Mouse (Mus musculus) neutrophil, adult 5-6 weeks (primary cell): Measurements from ENCODE around the gene Enox1. TPM values are rescaled to one million over a fixed set of nuclear protein-coding genes. Genes with fewer than 3 reads are reported as not detected.

Experiments used
- ATAC-seq: fragments of 151-379, 151-347 bp; 2 replicates; pipeline ENCODE4 v1.8.0; 2017; ENCODE audit warnings: mild to moderate bottlenecking, moderate TSS enrichment; ENCODE audit not compliant: insufficient number of reproducible peaks, poor library complexity, low FRiP score, severe bottlenecking; ENCODE audit errors: extremely low read depth
- total RNA-seq: library from RNA; stranded (forward); fragments of 200-1000 nt; gene quantifications from 2 replicates; pipeline ENCODE4 v1.2.3, GENCODE M21; 2017

Gene Enox1
- total RNA-seq, 1 experiment from 2014 or later, result not detected

DNA sequence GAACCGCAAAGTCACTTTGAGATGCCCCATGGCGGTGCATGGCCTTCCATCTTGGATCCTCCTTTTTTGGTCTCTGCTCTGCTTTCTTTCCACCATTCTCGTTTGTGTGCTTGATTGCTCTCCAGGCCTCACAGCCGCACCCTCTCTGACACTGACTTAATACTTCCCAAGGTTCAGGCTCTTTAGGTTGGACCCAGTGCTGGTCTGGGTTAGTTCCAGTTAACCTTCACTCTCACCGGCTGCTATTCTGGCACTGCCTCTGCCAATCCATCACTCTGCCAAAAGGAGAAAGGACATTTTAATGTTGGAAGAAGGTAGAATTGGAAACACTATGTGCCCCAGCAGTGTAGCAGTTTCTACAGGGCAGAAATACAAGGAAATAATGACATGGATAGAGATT is 103.1 kb downstream of the Enox1 start:
- no peak for ATAC-seq

DNA sequence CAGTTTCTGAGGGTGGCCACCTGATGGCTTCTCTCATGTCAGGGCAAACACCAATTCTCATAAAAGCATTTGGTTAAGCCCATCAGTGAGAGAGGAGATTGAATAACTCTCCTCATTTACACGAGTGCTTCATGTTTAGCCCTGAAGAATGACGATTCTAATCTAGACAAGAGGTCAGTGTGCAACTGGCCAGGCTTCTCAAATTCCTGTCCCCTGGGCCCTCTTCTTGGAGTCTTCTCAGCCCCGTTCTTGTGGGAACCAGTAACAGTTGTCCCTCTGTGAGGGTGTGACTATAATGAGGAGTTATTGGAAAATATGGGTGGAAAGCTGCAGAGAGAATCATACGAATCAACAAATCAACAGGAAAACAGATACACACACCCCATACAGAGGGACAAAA is 103.5 kb downstream of the Enox1 start:
- ATAC-seq, result no peak

DNA sequence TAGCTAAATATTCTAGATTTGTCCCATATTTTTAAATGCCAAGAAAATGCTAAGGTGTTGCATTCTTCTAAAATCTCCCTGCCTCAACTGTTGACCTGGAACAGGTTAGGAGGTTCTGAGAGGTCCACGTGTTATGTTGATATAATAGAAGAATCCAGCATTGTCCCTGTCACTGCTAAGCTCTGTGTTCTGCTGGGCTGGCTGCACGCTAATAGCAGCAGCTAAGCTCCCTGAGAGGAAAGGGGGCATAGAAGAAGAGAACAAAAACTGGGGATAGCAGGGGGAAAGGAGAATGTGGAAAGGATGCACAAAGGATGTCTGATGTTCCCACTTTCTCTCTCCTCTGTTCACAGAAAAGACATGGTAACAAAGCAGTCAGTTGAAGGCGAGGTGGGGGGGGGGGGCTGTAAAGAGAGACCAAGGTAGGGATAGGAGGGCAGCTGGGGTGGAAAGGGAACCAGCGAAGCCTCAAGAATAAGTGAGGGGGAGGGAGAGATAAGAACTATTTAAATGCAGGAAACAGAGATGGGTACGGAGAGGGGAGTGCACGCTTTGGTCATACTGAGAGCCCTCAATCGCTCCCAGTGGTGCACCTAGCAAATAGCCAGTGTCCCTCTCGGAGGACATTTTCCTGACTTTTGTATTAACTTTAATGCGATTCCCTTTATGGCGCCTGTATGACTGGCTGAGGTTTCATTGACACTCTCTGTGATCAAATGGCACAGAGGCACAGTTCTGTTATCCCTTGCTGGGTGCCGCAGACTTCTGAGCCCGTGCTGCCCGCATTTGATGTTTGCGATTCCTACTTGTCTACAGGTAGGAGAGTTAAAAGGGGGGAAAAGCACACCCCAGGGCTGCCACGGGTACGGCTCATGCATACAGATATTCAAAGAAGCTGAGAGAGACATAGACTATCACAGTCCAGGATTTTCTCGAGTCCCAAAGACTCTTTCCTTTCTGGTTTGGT is 110.5 kb downstream of the Enox1 start:
- no peak for ATAC-seq

DNA sequence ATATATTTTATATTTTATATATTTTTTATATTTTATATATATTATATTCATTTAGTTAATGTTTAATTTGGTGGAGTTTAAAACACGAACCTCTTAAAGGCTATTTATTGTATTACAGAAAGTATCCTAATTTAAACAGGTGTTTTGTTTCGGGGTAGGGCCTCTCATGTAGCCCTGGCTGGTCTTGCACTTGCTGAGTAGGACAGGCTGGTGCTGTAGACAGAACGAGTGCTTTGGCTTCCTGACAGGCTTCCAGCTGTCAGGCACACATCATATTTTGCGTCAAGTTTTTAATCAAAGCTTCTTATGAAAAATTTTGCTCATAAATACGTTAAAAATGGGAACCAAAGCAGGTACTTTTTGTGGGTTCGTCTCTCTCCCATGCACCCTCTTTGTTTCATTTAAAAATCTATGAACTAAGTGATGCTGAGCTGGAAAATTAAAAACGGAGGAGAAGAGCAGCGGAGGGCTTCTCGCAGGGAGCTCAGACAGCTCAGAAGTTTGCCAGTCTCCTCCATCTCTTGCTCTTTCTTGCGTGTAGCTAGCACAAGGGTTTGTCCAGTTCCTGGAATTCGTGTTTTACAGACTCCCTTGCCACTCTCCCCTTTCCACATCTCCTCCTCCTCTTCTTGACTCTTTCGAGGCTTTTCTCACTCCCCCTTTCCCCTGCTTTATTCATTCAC is 115.8 kb downstream of the Enox1 start:
- ATAC-seq, result no peak

DNA sequence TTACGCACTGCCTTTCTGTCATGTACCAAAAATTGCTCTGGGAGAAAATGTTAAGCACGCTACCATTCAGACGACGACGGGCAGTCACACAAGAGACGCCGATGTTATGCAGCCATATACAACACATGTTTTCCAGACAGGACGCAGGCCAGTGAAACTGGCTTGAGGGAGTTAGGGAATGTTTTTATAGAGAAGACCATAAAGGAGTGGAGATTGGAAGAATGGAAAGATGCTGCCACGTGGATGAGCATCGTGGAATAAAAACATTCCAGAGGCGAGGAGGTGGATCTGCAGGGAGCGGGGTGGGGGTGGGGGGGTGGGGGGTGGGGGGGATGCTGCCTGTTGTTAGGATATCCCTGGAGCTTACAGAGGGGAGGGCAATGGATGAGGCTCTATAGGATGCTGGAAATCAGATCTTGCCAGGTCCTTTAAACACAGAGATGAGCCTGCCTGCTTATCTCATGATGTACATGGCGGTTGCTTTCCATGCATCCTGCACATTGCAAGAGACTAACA is 116.4 kb downstream of the Enox1 start:
- ATAC-seq, result no peak

DNA sequence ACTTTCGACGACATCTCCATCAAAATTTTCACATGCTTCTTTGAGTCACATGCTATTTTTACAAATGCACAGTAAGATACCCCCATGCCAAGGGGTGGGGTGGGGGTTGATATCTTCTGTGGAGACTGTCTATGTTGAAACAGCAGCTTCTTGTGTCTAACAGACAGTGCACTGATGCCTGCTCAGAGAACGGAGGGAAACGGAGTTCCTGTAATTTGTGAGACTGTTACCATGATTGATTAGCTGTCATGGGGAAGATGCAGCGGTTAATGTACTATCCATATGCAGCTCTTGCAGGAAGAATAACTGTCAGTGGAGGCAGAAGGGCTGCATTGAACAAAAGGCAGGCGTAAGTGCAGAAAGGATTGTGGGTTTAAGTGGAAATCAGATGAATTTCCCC is 117.2 kb downstream of the Enox1 start:
- ATAC-seq, result no peak

DNA sequence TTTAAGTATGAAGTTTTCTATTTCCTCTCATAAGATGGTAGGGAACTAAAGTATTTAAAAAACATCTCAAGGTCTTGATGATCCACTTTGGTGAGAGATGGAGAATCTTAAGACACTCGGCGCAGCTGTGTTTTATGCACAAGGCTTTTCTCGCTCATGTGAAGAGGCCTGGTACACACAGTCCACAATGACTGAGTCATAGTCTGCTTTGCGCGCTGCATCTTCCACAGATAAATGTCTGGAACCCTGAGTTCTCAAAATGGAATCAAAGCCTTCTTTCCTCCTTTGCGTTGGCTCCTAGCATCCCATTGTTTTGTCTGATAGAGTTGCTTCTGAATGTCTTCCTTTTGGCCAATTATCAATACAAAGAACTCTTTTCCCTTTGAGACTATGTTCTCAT is 119.0 kb downstream of the Enox1 start:
- no peak for ATAC-seq

DNA sequence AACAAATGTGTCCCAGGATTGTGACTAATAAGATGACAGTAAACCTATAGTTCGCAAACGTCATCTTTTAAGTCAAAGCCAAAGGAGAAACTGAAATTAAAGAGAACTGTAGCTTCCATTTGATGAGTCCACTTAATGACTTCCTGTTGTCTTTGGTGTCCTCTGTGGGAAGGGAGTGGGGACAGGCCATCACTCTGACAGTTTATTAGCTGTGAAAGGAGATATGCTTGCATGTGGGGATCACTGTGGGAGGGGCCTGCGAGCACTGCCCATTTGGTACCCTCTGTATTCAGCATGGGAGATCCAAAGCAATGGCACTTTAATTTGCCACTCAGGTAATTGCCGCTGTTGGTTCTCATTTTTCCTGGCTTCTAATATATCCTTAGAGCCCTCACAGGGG is 122.6 kb downstream of the Enox1 start:
- no peak for ATAC-seq

DNA sequence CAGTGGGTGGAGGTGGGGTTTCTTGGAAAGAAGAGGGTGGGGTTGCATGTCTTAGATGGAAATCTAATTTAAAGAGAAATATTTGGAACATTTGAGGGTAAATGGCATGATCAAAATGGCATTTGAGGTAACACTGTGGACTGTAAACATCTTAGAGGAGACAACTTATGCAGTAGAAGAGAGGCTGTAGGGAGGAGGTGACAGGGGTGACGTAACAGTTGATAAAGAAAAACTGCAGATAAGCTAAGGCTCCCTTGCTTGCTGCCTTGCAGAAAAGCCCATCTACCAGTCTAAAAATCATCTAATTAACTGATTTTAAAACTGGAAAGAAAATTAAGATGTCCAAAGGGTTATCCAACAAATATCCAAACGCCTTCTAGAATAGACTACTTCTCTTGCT is 123.9 kb downstream of the Enox1 start:
- ATAC-seq, result no peak

DNA sequence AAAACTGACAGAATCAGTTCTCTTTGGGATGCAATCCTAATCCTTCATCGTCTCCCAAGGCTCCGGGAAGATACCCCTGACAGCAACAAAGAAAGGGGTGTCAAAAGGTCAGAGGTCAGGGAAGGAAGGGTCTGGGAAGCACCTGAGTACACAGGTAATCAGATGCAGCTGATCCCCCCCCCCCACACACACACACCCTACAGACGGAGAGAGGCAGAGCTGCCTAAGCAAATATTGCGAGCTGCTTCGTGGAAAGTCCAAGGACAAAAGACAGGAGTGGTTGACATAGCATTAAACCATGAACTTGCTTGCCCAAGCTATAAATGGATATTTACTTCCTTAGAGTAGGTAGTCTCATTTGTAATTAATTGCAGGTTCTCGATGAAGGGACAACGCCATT is 124.3 kb downstream of the Enox1 start:
- no peak for ATAC-seq

DNA sequence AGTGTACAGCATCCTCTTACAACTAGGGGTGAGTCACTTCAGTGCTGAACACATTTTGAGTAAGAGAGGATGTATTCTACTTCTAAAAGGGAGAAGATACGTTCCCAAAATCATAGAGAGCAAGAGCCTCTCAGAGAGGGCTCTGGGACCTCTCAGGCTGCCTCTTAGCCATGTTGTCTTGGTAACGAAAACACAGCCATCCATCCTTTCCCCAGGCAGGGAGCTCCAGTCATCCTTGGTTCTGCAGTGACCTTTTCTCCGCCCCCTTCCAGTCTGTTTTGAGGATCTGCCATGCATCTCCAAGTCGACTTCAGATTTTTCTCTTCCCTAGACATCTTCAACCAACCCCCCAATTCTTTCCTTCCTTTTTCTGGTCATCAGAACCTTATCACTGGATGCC is 127.4 kb downstream of the Enox1 start:
- ATAC-seq, result no peak

DNA sequence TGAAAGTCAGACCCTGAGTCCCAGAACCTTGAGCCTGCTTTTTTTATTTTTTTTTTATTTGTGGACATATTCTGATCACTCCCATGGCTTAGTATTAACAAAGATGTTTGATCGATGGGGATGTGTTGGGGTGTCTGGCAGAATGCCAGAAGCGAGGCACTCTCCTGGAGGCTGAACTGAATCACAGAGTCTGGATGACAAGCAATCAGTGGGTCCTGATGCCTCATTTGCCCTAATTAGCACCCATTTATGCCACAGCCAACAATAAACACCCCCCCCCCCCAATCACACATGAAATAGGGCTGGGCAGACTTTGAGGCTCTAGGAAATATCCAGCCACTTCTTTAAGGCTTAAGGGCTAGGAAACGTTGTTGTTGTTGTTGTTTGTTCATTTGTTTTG is 128.9 kb downstream of the Enox1 start:
- ATAC-seq, result no peak

DNA sequence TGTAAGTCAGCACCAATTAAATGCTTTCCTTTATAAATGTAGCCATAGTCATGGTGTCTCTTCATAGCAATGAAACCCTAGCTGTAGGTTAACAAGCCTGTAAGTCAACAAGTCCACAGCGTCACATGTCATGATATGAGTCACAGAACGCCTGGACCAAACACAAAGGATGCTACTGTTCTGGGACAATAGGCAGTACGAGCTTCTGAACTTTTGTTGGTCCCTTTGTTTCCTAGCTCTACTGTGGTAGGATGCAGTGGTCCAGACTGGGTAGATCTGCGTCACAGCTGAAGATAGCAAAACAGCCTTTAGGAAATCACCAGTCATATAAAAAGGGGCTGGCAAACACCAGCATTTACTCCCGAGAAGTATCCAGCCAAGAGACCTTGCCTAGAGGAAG is 135.2 kb downstream of the Enox1 start:
- no peak for ATAC-seq

DNA sequence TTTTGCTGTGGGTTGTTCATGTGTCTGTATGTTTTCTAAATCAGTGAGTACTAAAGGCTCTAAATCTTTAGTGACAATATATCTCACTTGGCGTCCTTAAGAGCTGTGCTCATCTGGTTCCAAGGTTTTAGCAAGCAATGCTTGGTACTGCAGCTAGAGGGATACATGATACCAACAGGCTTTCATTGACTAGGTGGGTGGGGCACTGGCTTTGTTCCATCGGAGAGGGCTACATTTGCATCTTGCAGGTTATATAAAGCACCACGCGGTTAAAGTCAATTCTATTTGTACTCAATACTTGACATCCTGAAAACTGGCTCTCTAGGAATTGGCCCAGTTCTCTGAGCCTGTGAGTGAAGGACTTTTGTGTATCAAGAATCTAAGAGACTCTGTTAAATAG is 140.5 kb downstream of the Enox1 start:
- no peak for ATAC-seq

DNA sequence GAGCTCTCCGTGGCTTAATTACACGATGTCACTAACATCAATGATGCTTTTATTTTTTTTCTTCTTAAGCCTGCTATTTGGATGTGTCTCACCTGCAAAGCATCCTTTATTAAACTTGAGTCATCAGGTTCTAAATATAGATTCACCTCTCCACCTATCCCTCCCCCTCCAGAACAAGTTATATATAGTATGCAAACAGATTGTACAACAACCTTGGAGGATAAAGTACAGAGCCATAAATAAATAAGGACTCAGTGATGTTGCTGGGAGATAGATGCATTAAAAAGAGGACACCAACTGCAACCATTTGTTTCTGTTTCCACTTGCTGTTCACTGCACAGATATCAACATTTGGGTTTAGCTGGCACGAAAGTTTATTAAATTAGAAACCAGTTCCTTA is 141.8 kb downstream of the Enox1 start:
- no peak for ATAC-seq

DNA sequence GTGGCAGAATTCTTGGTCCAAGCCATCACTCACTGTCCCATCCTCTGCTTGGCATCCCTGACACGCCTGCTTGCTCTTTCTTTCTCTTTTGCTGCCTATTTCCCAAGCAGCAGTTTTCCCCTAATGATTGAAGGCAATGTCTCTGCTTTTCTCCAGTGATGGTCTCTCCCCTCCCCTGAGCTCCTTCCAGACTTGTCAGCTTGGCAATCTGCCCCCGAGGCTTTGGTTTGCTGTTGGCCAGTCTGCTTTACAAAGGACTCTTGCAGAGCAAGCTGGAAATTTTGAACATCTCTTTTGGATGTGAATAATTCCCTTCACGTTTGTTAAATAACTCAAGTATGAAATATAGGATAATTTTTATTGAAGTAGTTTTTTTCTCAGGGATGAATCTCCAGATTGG is 153.0 kb downstream of the Enox1 start:
- ATAC-seq, result no peak

DNA sequence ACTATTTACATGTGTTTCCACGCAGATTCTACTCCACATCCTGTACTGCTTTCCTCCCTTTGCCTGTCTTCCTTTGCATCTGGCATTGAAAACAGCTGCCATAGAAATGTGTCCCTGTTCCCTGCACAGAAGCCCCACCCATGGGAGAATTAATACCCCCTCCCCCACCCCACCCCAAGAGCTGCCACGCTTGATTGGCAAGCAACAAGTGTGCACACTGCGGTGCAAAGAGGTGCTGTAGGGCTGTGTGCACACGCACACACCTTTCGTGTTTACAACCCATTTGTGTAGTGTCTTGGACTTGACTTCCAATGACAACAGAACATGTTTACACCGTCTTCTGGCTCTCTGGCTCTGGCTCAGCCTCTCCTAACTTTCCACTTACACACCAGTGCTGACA is 154.9 kb downstream of the Enox1 start:
- no peak for ATAC-seq

DNA sequence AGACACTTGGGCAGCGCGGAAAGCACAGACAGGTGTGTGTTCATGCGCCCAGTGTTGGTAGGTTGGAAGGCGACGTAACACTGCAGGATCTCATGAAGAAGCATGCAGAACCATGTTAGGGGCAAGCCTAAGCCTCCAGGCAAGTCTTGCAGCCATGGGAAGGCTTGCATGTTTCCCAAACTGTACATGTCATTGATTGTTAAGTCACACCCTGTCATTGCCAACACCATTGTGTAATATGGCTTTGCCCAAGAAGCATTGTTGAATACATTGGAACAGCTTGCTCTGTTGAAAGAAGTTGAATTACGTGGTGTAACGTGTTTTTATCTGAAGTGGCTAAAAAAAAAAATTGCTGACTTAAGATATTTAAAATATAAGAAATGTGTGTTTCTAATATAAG is 162.8 kb downstream of the Enox1 start:
- ATAC-seq, result no peak

DNA sequence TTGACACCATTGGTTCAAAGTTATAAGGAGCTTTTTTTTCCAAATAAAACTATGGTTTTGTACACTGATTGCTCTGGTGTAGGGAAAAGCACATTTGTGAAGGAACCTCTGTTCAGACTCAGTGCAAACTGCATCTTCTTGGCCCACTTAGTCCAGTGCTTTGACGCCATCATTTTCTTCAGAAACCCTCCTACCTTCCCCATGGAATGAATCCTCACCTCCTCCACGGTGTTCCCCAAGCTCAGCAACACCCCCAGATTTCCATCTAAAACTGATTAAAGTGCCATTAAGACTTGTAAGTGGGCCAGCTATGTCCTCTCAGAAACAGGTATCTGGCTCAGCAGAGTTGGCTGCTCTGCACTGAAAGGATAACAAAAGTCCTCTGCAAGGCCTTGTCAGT is 167.8 kb downstream of the Enox1 start:
- no peak for ATAC-seq

DNA sequence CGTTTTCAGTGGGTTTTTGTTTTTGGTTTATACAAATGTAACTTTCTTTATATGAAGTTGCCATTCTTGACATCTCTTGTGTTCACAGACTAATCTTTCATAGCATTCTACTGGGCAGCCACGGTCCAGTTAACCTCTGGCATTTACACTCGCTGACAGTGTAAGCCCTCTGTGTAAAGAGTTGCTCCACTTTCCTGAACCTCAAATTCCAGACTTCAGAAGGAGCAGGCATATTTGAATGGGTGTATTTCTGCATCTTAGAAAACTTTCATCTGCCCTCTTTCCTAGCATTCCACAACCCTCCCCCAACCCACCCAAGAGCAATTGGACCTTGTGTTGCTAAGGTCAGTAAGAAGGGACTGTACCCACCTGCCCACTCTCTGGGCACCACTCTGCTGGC is 171.1 kb downstream of the Enox1 start:
- no peak for ATAC-seq
